Mouse (Mus musculus) frontal cortex, postnatal 36 days (tissue): ENCODE results near the gene Cngb1.
"Not testable (repeated sequence)": the region's sequence is repeated elsewhere in the genome, so short reads cannot be mapped to it uniquely, and the experiment has no call there.

Source experiments
- DNase-seq, 2 experiments: peaks; one replicate each; pipeline ENCODE4 v3.0.0; 2022; ENCODE audit warnings: low spot score in 2 of 2

Cngb1 gene

GRCm38 (mm10) chr8:95247277-95247676, 59.1 kb downstream of the Cngb1 start:
- no peak for DNase-seq

- no peak for DNase-seq
Measured at GRCm38 (mm10) chr8:95245180-95245579, 61.2 kb downstream of the Cngb1 start.

GRCm38 (mm10) chr8:95243853-95244252, 62.5 kb downstream of the Cngb1 start:
- no peak for DNase-seq

- DNase-seq, result peak; percentile 32 to 45
Measured at GRCm38 (mm10) chr8:95242826-95243571, 63.4 kb downstream of the Cngb1 start.

GRCm38 (mm10) chr8:95242099-95242825, 64.1 kb downstream of the Cngb1 start:
- no peak for DNase-seq

GRCm38 (mm10) chr8:95235683-95236082, 70.7 kb downstream of the Cngb1 start:
- peak; percentile 75 to 79 for DNase-seq

GRCm38 (mm10) chr8:95230086-95230485, 76.3 kb downstream of the Cngb1 start:
- DNase-seq, result not testable (repeated sequence)

- DNase-seq, result no peak
Measured at GRCm38 (mm10) chr8:95227151-95227468, 79.3 kb downstream of the Cngb1 start.

GRCm38 (mm10) chr8:95226251-95227150, 79.9 kb downstream of the Cngb1 start:
- DNase-seq, result no peak

GRCm38 (mm10) chr8:95223969-95224368, 82.4 kb downstream of the Cngb1 start:
- DNase-seq, result no peak

GRCm38 (mm10) chr8:95221045-95221444, 85.3 kb downstream of the Cngb1 start:
- no peak for DNase-seq

- DNase-seq, result no peak
Measured at GRCm38 (mm10) chr8:95220571-95220998, 85.8 kb downstream of the Cngb1 start.

GRCm38 (mm10) chr8:95219623-95220022, 86.8 kb downstream of the Cngb1 start:
- DNase-seq, result no peak

- no peak for DNase-seq
Measured at GRCm38 (mm10) chr8:95215709-95216360, 90.5 kb downstream of the Cngb1 start.

- DNase-seq, result peak in 1 of 2 experiments; percentile 11
Measured at GRCm38 (mm10) chr8:95209924-95210323, 96.5 kb downstream of the Cngb1 start.

GRCm38 (mm10) chr8:95205946-95206345, 100.4 kb downstream of the Cngb1 start:
- no peak for DNase-seq

- peak; percentile 66 to 74 for DNase-seq
Measured at GRCm38 (mm10) chr8:95204039-95204380, 102.4 kb downstream of the Cngb1 start.

- no peak for DNase-seq
Measured at GRCm38 (mm10) chr8:95203326-95204038, 102.9 kb downstream of the Cngb1 start.

- no peak for DNase-seq
Measured at GRCm38 (mm10) chr8:95202649-95203275, 103.6 kb downstream of the Cngb1 start, which contains the start of gene Kifc3. Kifc3 (minus strand) TSS chr8:95202812.

- no peak for DNase-seq
Measured at GRCm38 (mm10) chr8:95202056-95202570, 104.3 kb downstream of the Cngb1 start.
